Mouse (Mus musculus): Measurements from ENCODE around the gene Sugct. TPM values are rescaled to one million over a fixed set of nuclear protein-coding genes. Genes with fewer than 3 reads are reported as not detected.

Sugct gene
- polyA plus RNA-seq (2014; fragmentation: Nextera tagmentation; extraction: Ambion mirVana) = 4.8 and 6.0 TPM in 2 replicates

- Histone ChIP-seq H3K9me3 (ENCODE audit: control insufficient read depth, low read length) (no peaks in the 10 kb centered on the region), H3K4me2 (ENCODE audit: low read length) (peak within 1 kb of the TSS; percentile 71), H3K4me1 (ENCODE audit: control insufficient read depth in 2 of 2, insufficient read depth in 2 of 2, low read length in 2 of 2) (peaks cover 0 to 8% of the 10 kb centered on the region in 2 experiments; a peak in 2 of 4 replicates), H3K27me3 (ENCODE audit: control insufficient read depth, insufficient read depth, low read length) (no peaks in the 10 kb centered on the region), H3K4me3 (ENCODE audit: control insufficient read depth in 1 of 2, insufficient read depth in 1 of 2, low read depth in 1 of 2, low read length in 2 of 2) (peak within 1 kb of the TSS; percentile 69 to 83), H3K9ac (ENCODE audit: low read length) (peak within 1 kb of the TSS; percentile 95), H3K27ac (replicated peaks in 1 of 2; ENCODE audit: control insufficient read depth in 1 of 2, insufficient read depth in 1 of 2, low read depth in 2 of 2, low read length in 2 of 2) (peak within 1 kb of the TSS; percentile 94 to 96), H3K36me3 (ENCODE audit: control insufficient read depth, insufficient read depth, low read length) (no peaks in the 10 kb centered on the region)
- peak; percentile 99 for ATAC-seq (ENCODE audit: insufficient number of reproducible peaks, insufficient read depth, low FRiP score, low read depth)
- WGBS = 1% methylated on average over 66 of the region's 66 CpGs
These were observed at the start of gene Sugct, which contains the start of gene Mplkip for GRCm38 (mm10) chr13:17694911-17695699. Gene Sugct, minus strand, starts transcription at chr13:17695553. Gene Mplkip, plus strand, starts transcription at chr13:17695192.

GRCm38 (mm10) chr13:17728798-17729197, 33.4 kb upstream of the Sugct start:
- H3K9ac ChIP-seq (ENCODE audit: low read length) = no peak overlapping the region
- H3K4me3 ChIP-seq (ENCODE audit: control insufficient read depth in 1 of 2, insufficient read depth in 1 of 2, low read depth in 1 of 2, low read length in 2 of 2) = no peak overlapping the region
- H3K4me2 ChIP-seq (ENCODE audit: low read length) = no peak overlapping the region
- H3K27me3 ChIP-seq (ENCODE audit: control insufficient read depth, insufficient read depth, low read length) = no peaks in the 10 kb centered on the region
- peaks cover 35% of the 10 kb centered on the region for H3K36me3 ChIP-seq (ENCODE audit: control insufficient read depth, insufficient read depth, low read length)
- no peak for ATAC-seq (ENCODE audit: insufficient number of reproducible peaks, insufficient read depth, low FRiP score, low read depth)
- no peaks in the 10 kb centered on the region for H3K4me1 ChIP-seq (ENCODE audit: control insufficient read depth in 2 of 2, insufficient read depth in 2 of 2, low read length in 2 of 2)
- no peak overlapping the region for H3K27ac ChIP-seq (replicated peaks in 1 of 2; ENCODE audit: control insufficient read depth in 1 of 2, insufficient read depth in 1 of 2, low read depth in 2 of 2, low read length in 2 of 2)
- 92% methylated on average over 3 of the region's 3 CpGs for WGBS
- H3K9me3 ChIP-seq (ENCODE audit: control insufficient read depth, low read length) = no peaks in the 10 kb centered on the region

- Histone ChIP-seq H3K9ac (ENCODE audit: low read length) (no peak overlapping the region), H3K4me1 (ENCODE audit: control insufficient read depth in 2 of 2, insufficient read depth in 2 of 2, low read length in 2 of 2) (no peaks in the 10 kb centered on the region), H3K4me3 (ENCODE audit: control insufficient read depth in 1 of 2, insufficient read depth in 1 of 2, low read depth in 1 of 2, low read length in 2 of 2) (no peak overlapping the region), H3K4me2 (ENCODE audit: low read length) (no peak overlapping the region), H3K36me3 (ENCODE audit: control insufficient read depth, insufficient read depth, low read length) (peaks cover 35% of the 10 kb centered on the region), H3K27me3 (ENCODE audit: control insufficient read depth, insufficient read depth, low read length) (no peaks in the 10 kb centered on the region), H3K27ac (replicated peaks in 1 of 2; ENCODE audit: control insufficient read depth in 1 of 2, insufficient read depth in 1 of 2, low read depth in 2 of 2, low read length in 2 of 2) (no peak overlapping the region), H3K9me3 (ENCODE audit: control insufficient read depth, low read length) (no peaks in the 10 kb centered on the region)
- 90% methylated on average over 4 of the region's 4 CpGs for WGBS
- no peak for ATAC-seq (ENCODE audit: insufficient number of reproducible peaks, insufficient read depth, low FRiP score, low read depth)
These were observed 32.6 kb upstream of the Sugct start for GRCm38 (mm10) chr13:17727922-17728321.

GRCm38 (mm10) chr13:17717357-17717756, 22.0 kb upstream of the Sugct start:
- ATAC-seq (ENCODE audit: insufficient number of reproducible peaks, insufficient read depth, low FRiP score, low read depth) = no peak

GRCm38 (mm10) chr13:17708784-17709311, 13.5 kb upstream of the Sugct start:
- Histone ChIP-seq H3K4me1 (ENCODE audit: control insufficient read depth in 2 of 2, insufficient read depth in 2 of 2, low read length in 2 of 2) (no peaks in the 10 kb centered on the region), H3K36me3 (ENCODE audit: control insufficient read depth, insufficient read depth, low read length) (peaks cover 5% of the 10 kb centered on the region; the same call in 1 of the 2 replicates), H3K9me3 (ENCODE audit: control insufficient read depth, low read length) (no peaks in the 10 kb centered on the region), H3K27me3 (ENCODE audit: control insufficient read depth, insufficient read depth, low read length) (no peaks in the 10 kb centered on the region), H3K27ac (replicated peaks in 1 of 2; ENCODE audit: control insufficient read depth in 1 of 2, insufficient read depth in 1 of 2, low read depth in 2 of 2, low read length in 2 of 2) (no peak overlapping the region), H3K4me3 (ENCODE audit: control insufficient read depth in 1 of 2, insufficient read depth in 1 of 2, low read depth in 1 of 2, low read length in 2 of 2) (no peak overlapping the region), H3K9ac (ENCODE audit: low read length) (no peak overlapping the region), H3K4me2 (ENCODE audit: low read length) (no peak overlapping the region)
- 88% methylated on average over 5 of the region's 5 CpGs for WGBS
- ATAC-seq (ENCODE audit: insufficient number of reproducible peaks, insufficient read depth, low FRiP score, low read depth) = no peak

More at GRCm38 (mm10) chr13:17717357-17717756, 22.0 kb upstream of the Sugct start:
- peaks cover 60% of the 10 kb centered on the region for H3K36me3 ChIP-seq (ENCODE audit: control insufficient read depth, insufficient read depth, low read length)
- 85% methylated on average over 1 of the region's 1 CpGs for WGBS
- H3K27ac ChIP-seq (replicated peaks in 1 of 2; ENCODE audit: control insufficient read depth in 1 of 2, insufficient read depth in 1 of 2, low read depth in 2 of 2, low read length in 2 of 2) = no peak overlapping the region
- H3K4me1 ChIP-seq (ENCODE audit: control insufficient read depth in 2 of 2, insufficient read depth in 2 of 2, low read length in 2 of 2) = no peaks in the 10 kb centered on the region
- H3K27me3 ChIP-seq (ENCODE audit: control insufficient read depth, insufficient read depth, low read length) = no peaks in the 10 kb centered on the region
- H3K9ac ChIP-seq (ENCODE audit: low read length) = no peak overlapping the region
- H3K9me3 ChIP-seq (ENCODE audit: control insufficient read depth, low read length) = no peaks in the 10 kb centered on the region
- H3K4me3 ChIP-seq (ENCODE audit: control insufficient read depth in 1 of 2, insufficient read depth in 1 of 2, low read depth in 1 of 2, low read length in 2 of 2) = no peak overlapping the region
- H3K4me2 ChIP-seq (ENCODE audit: low read length) = no peak overlapping the region

- H3K4me3 ChIP-seq (ENCODE audit: control insufficient read depth in 1 of 2, insufficient read depth in 1 of 2, low read depth in 1 of 2, low read length in 2 of 2) = no peak overlapping the region
- ATAC-seq (ENCODE audit: insufficient number of reproducible peaks, insufficient read depth, low FRiP score, low read depth) = no peak
- H3K9me3 ChIP-seq (ENCODE audit: control insufficient read depth, low read length) = no peaks in the 10 kb centered on the region
- H3K4me1 ChIP-seq (ENCODE audit: control insufficient read depth in 2 of 2, insufficient read depth in 2 of 2, low read length in 2 of 2) = peaks cover 0 to 5% of the 10 kb centered on the region in 2 experiments; a peak in 1 of 4 replicates
- no peak overlapping the region for H3K27ac ChIP-seq (replicated peaks in 1 of 2; ENCODE audit: control insufficient read depth in 1 of 2, insufficient read depth in 1 of 2, low read depth in 2 of 2, low read length in 2 of 2)
- H3K4me2 ChIP-seq (ENCODE audit: low read length) = no peak overlapping the region
- H3K9ac ChIP-seq (ENCODE audit: low read length) = no peak overlapping the region
- WGBS = 69% methylated on average over 6 of the region's 6 CpGs
- no peaks in the 10 kb centered on the region for H3K27me3 ChIP-seq (ENCODE audit: control insufficient read depth, insufficient read depth, low read length)
- H3K36me3 ChIP-seq (ENCODE audit: control insufficient read depth, insufficient read depth, low read length) = no peaks in the 10 kb centered on the region
These were observed 10.0 kb upstream of the Sugct start for GRCm38 (mm10) chr13:17705188-17705826.

- H3K9ac ChIP-seq (ENCODE audit: low read length) = no peak overlapping the region
- H3K36me3 ChIP-seq (ENCODE audit: control insufficient read depth, insufficient read depth, low read length) = no peaks in the 10 kb centered on the region
- peaks cover 0 to 5% of the 10 kb centered on the region in 2 experiments; a peak in 1 of 4 replicates for H3K4me1 ChIP-seq (ENCODE audit: control insufficient read depth in 2 of 2, insufficient read depth in 2 of 2, low read length in 2 of 2)
- H3K4me3 ChIP-seq (ENCODE audit: control insufficient read depth in 1 of 2, insufficient read depth in 1 of 2, low read depth in 1 of 2, low read length in 2 of 2) = no peak overlapping the region
- no peaks in the 10 kb centered on the region for H3K27me3 ChIP-seq (ENCODE audit: control insufficient read depth, insufficient read depth, low read length)
- H3K27ac ChIP-seq (replicated peaks in 1 of 2; ENCODE audit: control insufficient read depth in 1 of 2, insufficient read depth in 1 of 2, low read depth in 2 of 2, low read length in 2 of 2) = no peak overlapping the region
- no peaks in the 10 kb centered on the region for H3K9me3 ChIP-seq (ENCODE audit: control insufficient read depth, low read length)
- ATAC-seq (ENCODE audit: insufficient number of reproducible peaks, insufficient read depth, low FRiP score, low read depth) = no peak
- no peak overlapping the region for H3K4me2 ChIP-seq (ENCODE audit: low read length)
These were observed 7.0 kb upstream of the Sugct start for GRCm38 (mm10) chr13:17702311-17702710.
